Mouse (Mus musculus) neural tube, embryonic 10.5 days (tissue): ENCODE measurements around the gene Hes2.
A peak's percentile ranks its signal among the peaks of the same experiment; 100 is the strongest.

Experiments used
- DNase-seq: peaks from one replicate; pipeline ENCODE4 v3.0.0-alpha.2; 2017; ENCODE audit warnings: low spot score; ENCODE audit errors: extremely low spot score

Hes2 gene

GRCm38 (mm10) chr4:152158585-152159284 is at the start of gene Hes2:
Hes2 (plus strand) TSS chr4:152158867.
- DNase-seq, result peak; percentile 53

DNA sequence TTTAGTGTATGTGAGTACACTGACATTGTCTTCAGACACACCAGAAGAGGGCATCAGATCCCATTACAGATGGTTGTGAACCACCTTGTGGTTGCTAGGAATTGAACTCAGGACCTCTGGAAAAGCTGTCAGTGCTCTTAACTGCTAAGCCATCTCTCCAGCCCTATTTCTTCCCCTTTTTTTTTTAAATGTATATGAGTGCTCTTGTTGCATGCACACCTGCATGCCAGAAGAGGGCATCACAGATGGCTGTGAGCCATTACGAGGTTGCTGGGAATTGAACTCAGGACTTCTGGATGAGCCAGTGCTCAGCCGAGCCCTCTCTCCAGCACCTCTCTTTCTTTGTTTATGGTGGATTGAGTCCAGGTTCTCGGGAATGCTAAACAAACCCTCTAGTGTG is 49.2 kb upstream of the Hes2 start:
- DNase-seq, result no peak

DNA sequence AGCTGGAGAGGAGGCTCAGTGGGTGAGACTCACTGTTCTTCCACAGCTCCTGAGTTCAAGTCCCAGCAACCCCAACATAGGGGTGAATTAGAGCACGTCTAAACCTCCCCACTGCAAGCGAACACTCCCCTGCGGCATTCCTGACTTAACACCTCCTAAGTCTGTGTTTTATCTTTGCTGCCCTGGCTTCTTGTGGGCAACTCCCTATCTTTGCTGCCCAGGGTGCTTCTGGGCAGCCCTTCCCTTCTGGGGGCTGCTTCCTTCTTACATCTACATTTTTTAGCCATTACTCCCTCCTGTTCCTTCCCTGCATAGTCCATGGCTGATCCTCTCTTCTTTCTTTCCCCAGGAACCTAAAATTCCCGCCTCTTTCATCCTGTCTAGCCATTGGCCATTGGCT is 48.0 kb upstream of the Hes2 start:
- DNase-seq, result no peak

GRCm38 (mm10) chr4:152112329-152112728 is 46.3 kb upstream of the Hes2 start:
- DNase-seq, result no peak

DNA sequence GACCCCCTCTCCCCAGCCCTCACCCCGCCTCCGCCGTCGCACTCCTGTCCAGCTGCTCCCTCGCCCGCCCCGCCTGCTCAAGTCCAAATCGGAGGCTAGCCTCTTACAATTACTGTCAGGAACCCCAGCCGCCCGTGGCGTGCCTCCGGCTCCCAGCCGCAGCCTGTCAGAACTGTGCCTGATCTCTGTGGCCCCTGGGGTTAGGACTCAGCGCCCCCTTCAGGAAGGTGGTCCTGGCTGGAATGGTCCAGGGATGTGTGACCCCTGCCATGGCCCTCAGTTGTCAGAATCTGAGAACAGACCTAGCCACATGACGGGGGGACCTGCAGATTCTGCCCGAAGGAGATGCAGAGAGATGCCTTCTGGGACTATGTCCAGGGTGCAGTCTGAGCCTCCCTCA is 44.6 kb upstream of the Hes2 start:
- DNase-seq, result no peak

GRCm38 (mm10) chr4:152115921-152116612 is 42.6 kb upstream of the Hes2 start, which contains the start of gene Tnfrsf25:
Tnfrsf25 (plus strand) TSS chr4:152115934.
- peak; percentile 52 for DNase-seq

DNA sequence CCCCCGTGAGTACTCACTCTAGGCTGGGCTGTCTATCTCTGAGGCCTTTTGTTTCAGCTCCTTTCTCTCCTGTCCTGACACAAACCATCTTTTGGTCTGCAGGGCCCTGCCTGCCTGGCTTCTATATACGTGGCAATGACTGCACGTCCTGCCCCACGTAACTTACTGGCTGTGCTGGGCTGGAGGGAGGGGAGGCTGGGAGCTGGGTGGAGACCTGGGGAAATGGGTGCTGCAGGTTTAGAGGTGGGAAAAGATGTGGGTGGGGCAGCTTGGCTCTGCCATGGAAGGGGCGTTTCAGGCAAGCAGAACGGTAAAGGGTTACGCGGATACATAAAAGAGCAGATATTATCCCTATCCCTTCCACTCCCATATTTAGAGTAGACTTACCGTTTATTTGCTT is 41.1 kb upstream of the Hes2 start:
- no peak for DNase-seq

- DNase-seq, result peak; percentile 72
Measured at GRCm38 (mm10) chr4:152119396-152120292, 39.0 kb upstream of the Hes2 start.

- DNase-seq, result peak; percentile 48
Measured at GRCm38 (mm10) chr4:152120311-152121182, 38.1 kb upstream of the Hes2 start.

GRCm38 (mm10) chr4:152121183-152121505 is 37.5 kb upstream of the Hes2 start:
- DNase-seq, result no peak

GRCm38 (mm10) chr4:152124361-152124961 is 34.2 kb upstream of the Hes2 start:
- peak; percentile 26 for DNase-seq

GRCm38 (mm10) chr4:152125161-152126025 is 33.3 kb upstream of the Hes2 start:
- peak; percentile 60 for DNase-seq

DNA sequence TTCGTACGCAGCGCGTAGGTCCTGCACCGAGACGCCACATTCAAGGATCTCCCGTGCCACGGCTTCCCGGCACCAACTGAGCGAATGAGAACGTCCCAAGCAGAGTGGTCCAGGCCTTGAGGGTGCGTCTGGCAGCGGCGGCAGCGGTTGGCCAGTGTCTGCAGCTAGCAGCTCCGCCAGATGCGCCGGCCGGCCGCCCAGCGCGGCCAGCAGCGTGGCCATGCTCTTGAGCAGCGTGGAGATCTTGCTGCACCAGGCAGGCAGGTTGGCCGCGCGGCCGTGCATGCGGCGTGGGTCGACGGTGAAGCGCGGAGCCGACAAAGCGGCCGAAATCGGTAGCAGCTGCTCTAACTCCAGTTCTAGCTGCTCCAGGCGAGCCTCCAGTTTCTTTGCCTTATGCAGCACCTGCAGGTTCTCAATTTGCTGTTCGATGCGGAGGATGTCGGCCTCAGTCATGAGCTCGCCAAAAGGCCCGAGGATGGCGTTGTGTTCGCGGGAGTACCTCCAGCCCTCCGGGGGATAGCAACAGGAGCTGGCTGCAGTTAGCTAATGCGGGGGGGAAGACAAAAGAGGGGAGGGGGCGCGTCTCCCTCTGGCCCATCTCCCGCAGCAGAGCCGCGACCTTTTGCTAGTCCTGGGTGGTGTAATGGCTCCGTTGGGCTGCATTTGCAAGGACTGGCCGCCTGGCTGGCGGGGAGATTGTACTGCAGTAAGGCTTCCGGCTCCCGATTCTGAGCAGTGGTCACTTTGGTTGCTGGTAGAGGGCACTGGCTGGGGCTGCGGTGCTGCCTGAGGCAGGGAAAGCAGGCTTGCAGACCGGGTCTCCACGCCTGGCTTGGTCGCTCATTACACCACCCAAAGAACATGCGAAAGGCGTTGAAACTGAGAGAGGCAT is 32.4 kb upstream of the Hes2 start:
- peak; percentile 64 for DNase-seq

- DNase-seq, result no peak
Measured at GRCm38 (mm10) chr4:152127884-152128283, 30.8 kb upstream of the Hes2 start.

DNA sequence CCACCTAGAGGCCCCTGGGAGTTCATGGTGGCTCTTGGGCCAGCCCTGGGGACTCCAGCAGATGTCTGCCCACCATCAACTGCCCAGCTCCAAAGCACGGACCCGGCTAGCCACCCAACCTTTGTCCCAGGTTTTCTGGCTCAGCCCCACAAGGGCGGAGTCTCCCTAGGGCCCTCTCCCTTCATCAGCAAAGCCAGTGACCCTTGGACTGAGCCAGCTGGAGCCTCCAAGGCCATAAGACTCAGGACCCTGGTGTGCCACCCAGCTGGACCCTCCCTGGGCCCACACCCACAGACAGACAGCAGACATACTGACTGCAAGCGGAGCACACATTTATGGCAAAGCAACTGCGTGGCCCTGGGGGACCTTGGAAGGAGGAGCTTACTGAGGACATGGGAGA is 29.9 kb upstream of the Hes2 start:
- no peak for DNase-seq

GRCm38 (mm10) chr4:152129395-152129930 is 29.2 kb upstream of the Hes2 start:
- DNase-seq, result peak; percentile 33

DNA sequence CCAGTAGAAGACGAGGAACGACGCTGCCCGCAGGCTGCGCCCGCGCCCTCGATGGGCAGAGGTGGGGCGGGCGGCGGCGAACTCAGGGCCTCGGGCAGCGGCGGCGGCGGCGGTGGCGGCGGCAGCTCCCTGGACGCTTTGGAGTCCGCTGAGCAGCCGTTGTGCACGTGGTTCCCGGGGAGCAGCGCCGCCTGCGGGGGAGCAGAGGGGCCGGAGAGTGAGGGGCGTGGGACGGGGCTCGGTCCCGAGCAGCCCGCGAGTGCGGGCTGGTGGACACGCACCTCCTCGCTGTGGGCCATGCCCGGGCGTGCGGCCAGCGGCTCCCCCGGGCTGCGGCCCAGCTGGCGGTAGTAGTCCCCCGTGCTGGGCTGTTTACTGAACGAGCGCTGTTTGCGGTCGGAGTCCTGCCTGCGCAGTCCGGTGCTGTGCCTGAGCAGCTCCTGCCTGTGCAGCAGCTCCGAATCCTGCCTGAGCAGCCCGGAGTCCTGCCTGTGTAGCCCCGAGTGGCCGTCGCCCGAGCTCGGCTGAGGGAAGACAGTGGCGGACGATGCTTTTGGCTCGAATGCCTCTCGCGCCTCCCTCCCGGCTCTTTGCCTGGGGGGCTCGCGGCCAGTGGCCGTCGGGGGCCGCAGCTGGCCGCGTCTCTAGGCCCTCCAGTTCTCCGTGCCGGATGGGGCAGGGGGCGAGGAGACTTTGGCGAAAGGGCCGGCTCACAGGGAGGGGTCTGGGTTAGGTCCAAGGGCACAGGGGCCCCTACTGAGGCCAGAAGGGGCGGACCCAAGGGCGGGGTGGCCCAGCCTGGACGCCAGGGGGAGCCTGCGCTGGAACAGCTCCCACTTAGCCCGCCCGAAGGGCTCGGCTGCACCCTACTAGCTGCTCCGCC is 27.7 kb upstream of the Hes2 start:
- DNase-seq, result peak; percentile 69
